Mouse (Mus musculus) WW6 (cell line): ENCODE data around the gene Borcs6.
"Not testable (repeated sequence)": the region's sequence is repeated elsewhere in the genome, so short reads cannot be mapped to it uniquely, and the experiment has no call there.

ENCODE experiments used
- DNase-seq: peaks from one replicate; pipeline ENCODE4 v3.0.0-alpha.2; 2013; ENCODE audit warnings: low read depth, low spot score

The Borcs6 gene

DNA sequence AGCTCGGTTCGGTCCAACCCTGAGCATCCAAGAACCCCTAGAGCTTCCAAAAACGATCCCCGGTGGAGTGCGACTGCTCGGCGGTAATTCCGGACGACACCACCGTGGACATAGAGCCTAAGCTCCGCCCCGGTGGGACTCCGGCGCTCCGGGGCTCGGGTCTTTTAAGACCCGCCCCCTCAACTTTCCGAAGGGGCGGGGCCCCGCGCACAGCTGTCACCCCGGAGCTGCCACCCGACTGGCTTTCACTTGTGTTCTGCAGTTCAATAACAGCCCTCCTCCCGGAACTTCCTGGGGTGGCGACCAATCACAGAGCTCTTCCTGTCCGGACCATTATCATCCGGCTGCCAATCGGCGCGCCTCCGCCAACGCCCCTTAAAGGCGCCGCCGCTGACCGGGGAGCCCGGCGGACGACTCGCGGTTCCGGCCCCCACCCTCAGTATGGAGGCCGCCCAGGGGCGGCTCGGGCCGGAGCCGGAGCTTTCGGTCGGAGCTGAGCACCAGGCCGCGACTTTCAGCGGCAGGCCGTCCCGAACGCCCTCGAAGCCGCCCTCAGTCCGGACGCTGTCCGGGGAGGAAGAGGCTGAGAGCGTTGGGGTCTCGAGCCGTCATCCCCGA is at the start of gene Borcs6:
Borcs6 (plus strand) TSS at position 361 of the 618 bp plus-strand sequence.
- DNase-seq: peak; percentile 99

- no peak for DNase-seq
These were observed 48.9 kb upstream of the Borcs6 start for GRCm38 (mm10) chr11:69010400-69011323.

DNA sequence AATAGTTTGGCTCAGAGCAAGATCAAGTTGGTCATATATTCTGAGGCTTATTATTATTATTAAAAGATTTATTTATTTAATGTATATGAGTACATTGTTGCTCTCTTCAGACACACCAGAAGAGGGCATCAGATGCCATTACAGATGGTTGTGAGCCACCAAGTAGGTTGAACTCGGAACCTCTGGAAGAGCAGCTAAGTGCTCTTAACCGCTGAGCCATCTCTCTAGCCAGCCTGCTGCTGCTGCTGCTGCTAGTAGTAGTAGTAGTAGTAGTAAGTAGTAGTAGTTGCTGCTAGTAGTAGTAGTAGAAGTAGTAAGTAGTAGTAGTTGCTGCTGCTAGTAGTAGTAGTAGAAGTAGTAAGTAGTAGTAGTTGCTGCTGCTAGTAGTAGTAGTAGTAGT is 48.1 kb upstream of the Borcs6 start:
- not testable (repeated sequence) for DNase-seq

DNA sequence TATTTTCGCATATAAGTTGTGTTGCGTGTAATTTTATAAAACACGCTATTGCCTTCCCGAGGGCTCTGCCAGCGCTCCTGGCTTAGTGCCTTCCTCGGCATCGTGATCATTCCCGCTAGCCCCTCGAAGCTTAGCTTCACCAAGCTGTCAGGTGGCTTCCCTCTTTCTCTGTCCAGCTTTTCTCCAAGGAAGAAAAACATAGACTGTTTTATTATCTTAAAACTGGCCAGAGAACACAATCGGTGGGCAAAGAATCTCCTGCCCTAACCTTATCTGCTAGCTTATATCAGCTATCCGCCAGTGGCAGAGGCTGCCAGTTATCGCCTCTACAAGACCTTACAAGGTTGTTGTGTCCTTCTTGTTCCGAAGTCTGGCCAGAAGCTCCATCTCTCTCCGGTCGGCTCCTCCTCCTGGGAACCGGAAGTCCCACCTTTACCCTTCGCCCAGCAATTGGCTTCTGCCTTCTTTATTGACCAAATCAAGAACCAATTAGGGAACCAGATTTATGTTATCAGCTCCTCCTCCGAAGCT is 47.4 kb upstream of the Borcs6 start:
- DNase-seq: peak; percentile 83

DNA sequence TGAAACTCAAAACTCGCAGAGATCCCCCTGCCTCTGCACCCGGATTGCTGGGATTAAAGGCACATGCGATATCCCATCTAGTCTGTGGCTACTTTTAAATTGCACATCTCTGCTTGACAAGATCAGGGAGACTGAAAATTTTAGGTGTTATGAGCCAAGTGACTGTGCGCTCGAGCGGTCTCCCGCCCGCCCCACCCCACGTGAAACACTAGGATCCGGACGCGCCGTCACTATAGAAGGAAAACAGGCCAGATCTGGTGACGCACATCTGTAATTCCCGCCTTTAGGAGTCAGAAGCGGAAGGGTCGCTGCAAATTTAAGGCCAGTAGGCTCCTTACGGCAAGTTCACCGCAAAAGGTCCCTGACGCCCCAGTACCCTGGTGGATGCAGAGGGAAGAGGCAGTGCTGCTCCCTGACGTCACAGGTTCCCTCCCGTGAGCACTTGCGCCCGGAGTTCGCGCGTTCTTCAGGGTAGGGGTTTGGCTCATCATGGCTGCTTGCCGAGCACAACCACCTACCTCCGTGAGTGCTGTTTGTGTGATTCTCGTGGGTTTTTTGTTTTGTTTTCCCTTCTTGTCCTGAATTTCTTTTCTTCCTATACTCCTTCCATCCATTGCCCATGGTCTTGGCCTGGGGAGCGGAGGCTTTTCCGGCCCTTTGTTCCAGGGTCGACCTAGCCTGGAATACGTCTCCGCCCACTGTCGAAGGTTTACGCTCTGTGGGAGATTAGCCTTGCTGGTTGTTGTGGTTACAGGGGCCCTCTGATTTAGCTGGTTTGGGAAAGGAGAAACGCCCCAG is 43.7 kb upstream of the Borcs6 start, which contains the start of gene Ctc1:
Ctc1 (plus strand) TSS at position 268 of the 798 bp plus-strand sequence.
- DNase-seq: peak; percentile 98

GRCm38 (mm10) chr11:69016755-69017154 is 42.8 kb upstream of the Borcs6 start:
- no peak for DNase-seq

GRCm38 (mm10) chr11:69020691-69021090 is 38.8 kb upstream of the Borcs6 start:
- no peak for DNase-seq

- no peak for DNase-seq
These were observed 33.0 kb upstream of the Borcs6 start for GRCm38 (mm10) chr11:69026562-69026961.

- DNase-seq: peak; percentile 73
These were observed 30.7 kb upstream of the Borcs6 start for GRCm38 (mm10) chr11:69028805-69029204.

- DNase-seq: no peak
These were observed 26.0 kb upstream of the Borcs6 start for GRCm38 (mm10) chr11:69033552-69033951.

- DNase-seq: no peak
These were observed 24.9 kb upstream of the Borcs6 start for GRCm38 (mm10) chr11:69034585-69034984.

DNA sequence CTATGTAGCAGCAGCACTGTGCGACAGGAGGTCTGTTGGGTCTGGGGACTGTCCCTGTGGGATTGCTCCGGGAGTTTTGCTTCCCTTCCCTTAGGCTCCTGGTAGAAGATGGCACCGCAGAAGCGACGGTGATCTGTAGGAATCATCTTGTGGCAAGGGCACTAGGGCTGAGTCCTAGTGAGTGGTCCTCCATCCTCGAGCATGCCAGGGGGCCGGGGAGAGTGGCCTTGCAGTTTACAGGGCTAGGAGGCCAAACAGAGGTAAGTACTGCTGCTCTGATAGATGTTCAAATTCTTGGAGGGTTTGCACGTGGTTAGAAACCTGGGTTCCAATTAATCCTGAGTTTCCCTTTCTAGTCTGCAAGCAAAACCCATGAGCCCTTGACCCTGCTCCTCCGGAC is 24.1 kb upstream of the Borcs6 start:
- no peak for DNase-seq

DNA sequence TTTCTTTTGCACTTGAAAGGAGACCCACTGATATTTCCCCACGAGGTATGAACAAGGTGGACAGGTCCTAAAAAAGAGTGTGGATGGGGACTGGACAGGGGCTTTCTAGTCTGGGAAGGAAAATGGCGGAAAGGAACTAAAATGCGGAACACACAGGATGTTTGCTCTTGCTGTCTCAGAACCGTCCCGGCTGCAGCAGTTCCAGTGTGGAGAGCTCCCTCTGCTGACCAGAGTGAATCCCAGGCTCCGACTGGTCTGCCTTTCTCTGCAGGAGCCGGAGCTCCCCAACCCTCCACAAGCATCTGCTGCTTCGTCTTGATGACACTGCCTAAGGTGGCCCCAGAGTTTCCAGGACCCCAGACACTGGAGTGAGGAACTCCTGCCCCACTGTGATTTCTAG is 23.7 kb upstream of the Borcs6 start:
- DNase-seq: peak; percentile 89

DNA sequence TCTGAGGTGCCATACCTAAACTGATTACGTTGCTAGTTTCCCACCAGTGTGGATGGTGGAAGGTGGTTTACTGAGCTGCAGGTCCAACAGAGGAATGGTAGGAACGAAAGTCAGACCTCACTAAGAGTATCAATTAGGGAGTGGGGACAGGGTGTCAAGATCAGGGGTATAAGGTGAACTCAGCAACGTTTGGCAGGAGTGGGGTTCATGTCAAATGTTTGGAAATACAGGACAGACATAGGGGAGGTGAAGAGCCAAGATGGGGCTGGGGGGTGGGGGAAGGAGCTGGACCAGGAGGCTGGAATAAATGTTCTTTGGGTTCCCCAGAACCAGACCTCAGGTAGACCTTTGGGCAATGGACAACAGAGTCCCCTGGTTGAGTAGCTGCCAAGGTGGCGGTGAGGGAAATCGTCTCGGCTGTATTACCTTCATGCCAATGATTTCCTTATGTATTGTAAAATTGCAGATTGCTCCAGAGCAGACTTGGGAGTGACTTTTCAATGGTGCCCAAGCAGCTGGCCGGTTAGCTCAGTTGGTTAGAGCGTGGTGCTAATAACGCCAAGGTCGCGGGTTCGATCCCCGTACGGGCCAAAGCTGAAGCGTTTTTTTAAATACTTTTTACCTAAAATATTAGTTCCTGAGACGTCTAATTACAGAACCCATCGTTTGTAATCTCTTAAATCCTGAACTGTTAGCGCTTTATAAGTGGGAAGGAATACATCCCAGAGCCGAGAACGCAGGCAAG is 22.9 kb upstream of the Borcs6 start:
- no peak for DNase-seq

DNA sequence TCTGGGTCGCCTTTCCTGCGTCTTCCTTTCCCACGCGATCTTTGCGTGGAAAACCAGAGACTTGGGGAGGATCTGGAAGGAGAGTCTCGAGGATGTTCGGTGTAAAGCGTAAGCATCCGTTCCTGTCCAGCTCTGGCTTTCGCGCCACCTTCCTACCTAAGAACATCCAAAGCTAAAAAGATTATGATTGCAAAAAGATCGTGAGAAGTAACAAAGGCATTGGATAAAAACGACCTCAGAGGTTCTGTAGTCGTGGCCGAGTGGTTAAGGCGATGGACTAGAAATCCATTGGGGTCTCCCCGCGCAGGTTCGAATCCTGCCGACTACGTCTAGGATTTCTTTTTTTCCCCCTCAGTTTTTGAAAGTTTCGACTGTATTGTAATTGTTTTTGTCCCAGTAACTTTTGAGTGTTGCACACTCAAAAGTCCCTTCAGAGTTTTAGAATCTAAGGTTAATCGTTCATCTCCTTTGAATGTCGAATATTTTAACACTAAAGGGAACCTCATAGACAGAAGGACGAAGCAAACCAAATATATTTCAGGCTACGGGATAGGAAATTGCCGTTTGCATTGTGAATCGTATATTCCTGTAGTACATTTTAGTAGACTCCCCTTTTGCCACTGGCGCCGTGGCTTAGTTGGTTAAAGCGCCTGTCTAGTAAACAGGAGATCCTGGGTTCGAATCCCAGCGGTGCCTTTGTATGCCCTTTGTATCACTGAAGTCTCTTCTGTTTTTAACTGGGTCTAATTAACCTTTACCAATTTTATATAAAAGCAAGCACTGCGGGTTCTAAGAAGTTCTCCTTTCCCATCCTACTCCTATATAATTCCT is 22.1 kb upstream of the Borcs6 start:
- DNase-seq: peak; percentile 68

DNA sequence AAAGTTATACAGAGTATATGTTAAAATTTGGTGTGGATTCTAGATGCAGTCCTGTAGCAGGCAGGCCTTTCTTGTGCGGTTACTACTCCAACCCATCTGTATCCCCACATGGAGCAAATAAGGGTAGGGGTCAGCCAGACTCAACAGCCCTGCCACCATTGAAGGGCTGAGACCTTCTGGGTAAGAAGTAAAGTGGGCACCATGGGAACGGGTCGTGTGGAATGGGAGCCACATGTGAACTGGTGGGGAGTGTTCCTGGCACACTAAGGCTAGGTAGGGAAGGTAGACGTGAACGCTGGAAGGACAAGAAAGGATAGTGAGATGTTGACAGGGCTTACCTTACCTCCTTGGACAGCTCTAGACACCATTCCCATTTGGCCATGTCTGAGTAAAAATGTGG is 21.3 kb upstream of the Borcs6 start:
- no peak for DNase-seq

GRCm38 (mm10) chr11:69045531-69046394 is 13.8 kb upstream of the Borcs6 start, which contains the start of gene Aurkb:
TSS of gene Aurkb (plus strand) at chr11:69045647.
- peak; percentile 82 for DNase-seq

- no peak for DNase-seq
These were observed 13.1 kb upstream of the Borcs6 start for GRCm38 (mm10) chr11:69046395-69046774.

GRCm38 (mm10) chr11:69047592-69047991 is 11.9 kb upstream of the Borcs6 start:
- no peak for DNase-seq
